Mouse (Mus musculus): ENCODE data around the gene Sphk1. TPM values are rescaled to one million over a fixed set of nuclear protein-coding genes. Genes with fewer than 3 reads are reported as not detected.
A peak's percentile ranks its signal among the peaks of the same experiment; 100 is the strongest.

Gene Sphk1
- total RNA-seq, 2 experiments from 2014 or later = 1.4 to 1.9 TPM

- DNase-seq (ENCODE audit: low spot score) = no peak
- intact Hi-C loops (cut with DNase I) = no loop called here
These were observed 25.2 kb upstream of the Sphk1 start for GRCm38 (mm10) chr11:116505573-116505972.

GRCm38 (mm10) chr11:116506151-116506875 is 24.4 kb upstream of the Sphk1 start:
- no peak for DNase-seq (ENCODE audit: low spot score)
- intact Hi-C loops (cut with DNase I) = no loop called here

GRCm38 (mm10) chr11:116508689-116509088 is 22.0 kb upstream of the Sphk1 start:
- intact Hi-C loops (cut with DNase I) = no loop called here
- DNase-seq (ENCODE audit: low spot score) = no peak

- intact Hi-C loops (cut with DNase I) = no loop called here
These were observed 19.3 kb upstream of the Sphk1 start for GRCm38 (mm10) chr11:116511301-116511868.

GRCm38 (mm10) chr11:116512154-116512553 is 18.6 kb upstream of the Sphk1 start:
- DNase-seq (ENCODE audit: low spot score) = no peak
- intact Hi-C loops (cut with DNase I) = no loop called here

More at GRCm38 (mm10) chr11:116511301-116511868, 19.3 kb upstream of the Sphk1 start:
- DNase-seq (ENCODE audit: low spot score) = no peak

- intact Hi-C loops (cut with DNase I) = no loop called here
These were observed 17.7 kb upstream of the Sphk1 start for GRCm38 (mm10) chr11:116512987-116513386.

GRCm38 (mm10) chr11:116513531-116514038 is 17.1 kb upstream of the Sphk1 start:
- intact Hi-C loops (cut with DNase I) = no loop called here
- no peak for DNase-seq (ENCODE audit: low spot score)

More at GRCm38 (mm10) chr11:116512987-116513386, 17.7 kb upstream of the Sphk1 start:
- no peak for DNase-seq (ENCODE audit: low spot score)

GRCm38 (mm10) chr11:116515330-116516020 is 15.2 kb upstream of the Sphk1 start:
- DNase-seq (ENCODE audit: low spot score) = no peak
- intact Hi-C loops (cut with DNase I) = no loop called here

- intact Hi-C loops (cut with DNase I) = no loop called here
These were observed 12.2 kb upstream of the Sphk1 start for GRCm38 (mm10) chr11:116518482-116518881.

GRCm38 (mm10) chr11:116521143-116521542 is 9.6 kb upstream of the Sphk1 start:
- intact Hi-C loops (cut with DNase I) = no loop called here
- DNase-seq (ENCODE audit: low spot score) = no peak

More at GRCm38 (mm10) chr11:116518482-116518881, 12.2 kb upstream of the Sphk1 start:
- peak; percentile 53 for DNase-seq (ENCODE audit: low spot score)

GRCm38 (mm10) chr11:116522046-116522445 is 8.7 kb upstream of the Sphk1 start:
- intact Hi-C loops (cut with DNase I) = no loop called here
- DNase-seq (ENCODE audit: low spot score) = no peak

- intact Hi-C loops (cut with DNase I) = no loop called here
- no peak for DNase-seq (ENCODE audit: low spot score)
These were observed 7.6 kb upstream of the Sphk1 start for GRCm38 (mm10) chr11:116522886-116523698.

GRCm38 (mm10) chr11:116523699-116524189 is 7.0 kb upstream of the Sphk1 start:
- DNase-seq (ENCODE audit: low spot score) = peak; percentile 61
- intact Hi-C loops (cut with DNase I) = no loop called here

- DNase-seq (ENCODE audit: low spot score) = no peak
- intact Hi-C loops (cut with DNase I) = no loop called here
These were observed 1.9 kb upstream of the Sphk1 start for GRCm38 (mm10) chr11:116528636-116529320.

GRCm38 (mm10) chr11:116531371-116532191 is 856 bp downstream of the Sphk1 start:
- intact Hi-C loops (cut with DNase I) = loop anchor here (10.0 kb wide), 1 partner anchor 47 kb away; no protein-coding TSS in a partner anchor
- DNase-seq (ENCODE audit: low spot score) = no peak

GRCm38 (mm10) chr11:116532262-116532809 is 1.6 kb downstream of the Sphk1 start:
- intact Hi-C loops (cut with DNase I) = loop anchor here (10.0 kb wide), 1 partner anchor 48 kb away; no protein-coding TSS in a partner anchor
- no peak for DNase-seq (ENCODE audit: low spot score)

- intact Hi-C loops (cut with DNase I) = loop anchor here (10.0 kb wide), 1 partner anchor 48 kb away; no protein-coding TSS in a partner anchor
- DNase-seq (ENCODE audit: low spot score) = peak; percentile 72
These were observed 2.1 kb downstream of the Sphk1 start for GRCm38 (mm10) chr11:116532810-116533338.
